Mouse (Mus musculus): Measurements from ENCODE around the gene Jade1. TPM values are rescaled to one million over a fixed set of nuclear protein-coding genes. Genes with fewer than 3 reads are reported as not detected.

The Jade1 gene
- polyA plus RNA-seq, 1 experiment from 2014 or later = 13.1 TPM

DNA sequence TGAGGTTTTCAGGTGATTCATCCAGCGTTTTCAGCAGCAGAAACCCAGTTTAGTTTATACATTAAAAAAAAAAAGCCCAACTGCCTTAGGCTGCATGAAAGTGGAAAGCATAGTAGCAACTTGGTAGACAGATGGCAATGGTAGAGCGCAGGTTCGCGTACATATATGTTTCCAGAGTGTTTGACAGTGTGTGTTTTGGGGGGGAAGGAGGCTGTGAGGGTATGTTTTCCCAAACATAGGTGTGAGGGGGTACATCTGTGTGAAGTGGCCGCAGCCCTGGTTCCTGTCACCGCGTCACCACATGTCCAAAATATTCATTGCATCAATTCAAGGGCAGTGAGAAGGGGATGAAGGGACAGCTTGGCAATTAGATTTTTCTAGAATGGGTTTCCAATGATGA, 8.5 kb downstream of the Jade1 start:
- H3K27ac ChIP-seq (replicated peaks; ENCODE audit: low read depth, low read length) = peak overlapping the region; percentile 81
- WGBS = 2% methylated on average over 7 of the region's 7 CpGs
- peaks cover 2% of the 10 kb centered on the region; the same call in 1 of the 2 replicates for H3K4me1 ChIP-seq (ENCODE audit: control insufficient read depth, insufficient read depth, low read length)
- H3K9ac ChIP-seq (replicated peaks; ENCODE audit: low read length) = peak overlapping the region; percentile 87
- H3K36me3 ChIP-seq (replicated peaks; ENCODE audit: control insufficient read depth, insufficient read depth, low read depth, low read length) = no peaks in the 10 kb centered on the region
- no peaks in the 10 kb centered on the region for H3K27me3 ChIP-seq (ENCODE audit: control insufficient read depth, insufficient read depth, low read length)
- peak overlapping the region; percentile 77 for H3K4me3 ChIP-seq (ENCODE audit: low read depth, low read length)
- H3K4me2 ChIP-seq (ENCODE audit: low read depth, low read length) = peak overlapping the region; percentile 97
- ATAC-seq (replicated peaks; ENCODE audit: insufficient number of reproducible peaks, low FRiP score, low TSS enrichment, low read depth) (no peak), DNase-seq (ENCODE audit: low spot score) (peak; percentile 47)
- H3K9me3 ChIP-seq (replicated peaks; ENCODE audit: control insufficient read depth, low read length) = no peaks in the 10 kb centered on the region

DNA sequence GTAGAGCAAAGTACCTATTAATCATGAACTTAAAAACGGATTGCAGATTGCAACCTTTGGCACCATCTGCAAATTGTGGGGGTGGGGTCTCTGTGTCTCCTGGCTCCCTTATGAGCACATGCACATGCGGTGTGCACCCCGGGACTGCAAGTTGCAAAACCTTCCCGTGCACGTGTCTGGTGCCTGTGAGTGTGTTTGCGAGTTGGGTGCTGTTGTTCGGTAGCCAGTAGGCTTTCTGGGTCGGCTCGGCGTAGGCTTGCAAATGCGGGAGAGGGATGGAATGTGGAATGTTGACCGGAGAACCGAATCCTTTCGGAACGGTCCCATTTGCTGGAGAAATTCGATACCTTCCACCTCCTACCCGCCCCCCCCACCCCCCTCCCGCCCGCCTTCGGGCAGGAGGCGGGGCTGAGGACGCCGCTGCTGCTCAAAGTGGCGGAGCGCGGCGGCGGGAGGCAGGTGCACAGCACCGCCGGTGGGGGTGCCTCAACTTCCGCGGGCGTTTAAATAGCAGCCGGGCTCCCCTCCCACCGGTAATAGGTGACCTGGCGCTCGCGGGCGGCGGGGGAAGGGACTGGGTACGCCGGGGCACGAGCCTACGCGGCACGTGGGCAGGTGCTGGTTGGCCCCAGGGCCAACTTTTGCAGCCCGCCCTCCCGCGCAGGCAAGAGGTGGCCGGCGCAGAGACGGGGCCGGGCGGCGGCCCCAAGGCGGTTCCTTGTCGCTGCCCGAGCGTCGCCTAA, 9.1 kb downstream of the Jade1 start:
- Histone ChIP-seq H3K27me3 (ENCODE audit: control insufficient read depth, insufficient read depth, low read length) (no peaks in the 10 kb centered on the region), H3K4me3 (ENCODE audit: low read depth, low read length) (peak overlapping the region; percentile 77), H3K4me2 (ENCODE audit: low read depth, low read length) (peak overlapping the region; percentile 97), H3K9me3 (replicated peaks; ENCODE audit: control insufficient read depth, low read length) (no peaks in the 10 kb centered on the region), H3K9ac (replicated peaks; ENCODE audit: low read length) (peak overlapping the region; percentile 83), H3K36me3 (replicated peaks; ENCODE audit: control insufficient read depth, insufficient read depth, low read depth, low read length) (no peaks in the 10 kb centered on the region), H3K27ac (replicated peaks; ENCODE audit: low read depth, low read length) (peak overlapping the region; percentile 91), H3K4me1 (ENCODE audit: control insufficient read depth, insufficient read depth, low read length) (peaks cover 2% of the 10 kb centered on the region; the same call in 1 of the 2 replicates)
- 0% methylated on average over 38 of the region's 60 CpGs for WGBS
- ATAC-seq (replicated peaks; ENCODE audit: insufficient number of reproducible peaks, low FRiP score, low TSS enrichment, low read depth) = peak; percentile 46
- peak; percentile 72 for DNase-seq (ENCODE audit: low spot score)

GRCm38 (mm10) chr3:41565410-41565823, 9.9 kb downstream of the Jade1 start:
- Histone ChIP-seq H3K27me3 (ENCODE audit: control insufficient read depth, insufficient read depth, low read length) (no peaks in the 10 kb centered on the region), H3K4me2 (ENCODE audit: low read depth, low read length) (peak overlapping the region; percentile 97), H3K4me1 (ENCODE audit: control insufficient read depth, insufficient read depth, low read length) (peaks cover 2% of the 10 kb centered on the region; the same call in 1 of the 2 replicates), H3K9me3 (replicated peaks; ENCODE audit: control insufficient read depth, low read length) (no peaks in the 10 kb centered on the region), H3K4me3 (ENCODE audit: low read depth, low read length) (peak overlapping the region; percentile 77), H3K9ac (replicated peaks; ENCODE audit: low read length) (peak overlapping the region; percentile 83), H3K36me3 (replicated peaks; ENCODE audit: control insufficient read depth, insufficient read depth, low read depth, low read length) (no peaks in the 10 kb centered on the region), H3K27ac (replicated peaks; ENCODE audit: low read depth, low read length) (peak overlapping the region; percentile 91)
- ATAC-seq (replicated peaks; ENCODE audit: insufficient number of reproducible peaks, low FRiP score, low TSS enrichment, low read depth) (peak; percentile 74), DNase-seq (ENCODE audit: low spot score) (peak; percentile 81)
- WGBS = 0% methylated on average over 21 of the region's 61 CpGs

DNA sequence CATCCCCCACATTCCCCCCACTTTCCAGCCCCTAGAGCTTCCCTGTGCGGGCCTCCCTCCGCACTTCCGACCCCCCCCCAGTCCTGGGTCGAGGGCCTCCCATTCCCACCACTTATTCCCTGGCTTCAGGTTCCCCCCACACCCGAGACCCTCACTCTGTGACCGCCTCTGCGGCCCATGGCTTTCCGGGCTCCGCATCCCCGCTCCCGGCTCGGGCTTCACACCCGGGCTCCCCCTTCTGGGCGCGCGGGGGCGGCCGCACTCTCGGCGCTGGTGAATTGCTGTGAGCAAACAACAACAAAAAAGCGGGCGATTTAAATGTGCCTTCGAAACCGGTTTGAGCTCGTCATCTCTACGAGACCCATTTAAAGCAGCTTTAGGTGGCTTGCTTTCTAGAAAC, 10.4 kb downstream of the Jade1 start:
- peak overlapping the region; percentile 91 for H3K27ac ChIP-seq (replicated peaks; ENCODE audit: low read depth, low read length)
- WGBS = under 1% methylated on average over 26 of the region's 26 CpGs
- peak; percentile 71 for ATAC-seq (replicated peaks; ENCODE audit: insufficient number of reproducible peaks, low FRiP score, low TSS enrichment, low read depth)
- H3K27me3 ChIP-seq (ENCODE audit: control insufficient read depth, insufficient read depth, low read length) = no peaks in the 10 kb centered on the region
- H3K4me2 ChIP-seq (ENCODE audit: low read depth, low read length) = peak overlapping the region; percentile 97
- H3K9ac ChIP-seq (replicated peaks; ENCODE audit: low read length) = peak overlapping the region; percentile 83
- peak overlapping the region; percentile 77 for H3K4me3 ChIP-seq (ENCODE audit: low read depth, low read length)
- H3K9me3 ChIP-seq (replicated peaks; ENCODE audit: control insufficient read depth, low read length) = no peaks in the 10 kb centered on the region
- peaks cover 2% of the 10 kb centered on the region; the same call in 1 of the 2 replicates for H3K4me1 ChIP-seq (ENCODE audit: control insufficient read depth, insufficient read depth, low read length)
- H3K36me3 ChIP-seq (replicated peaks; ENCODE audit: control insufficient read depth, insufficient read depth, low read depth, low read length) = no peaks in the 10 kb centered on the region
- peak; percentile 86 for DNase-seq (ENCODE audit: low spot score)

GRCm38 (mm10) chr3:41569943-41570342, 14.4 kb downstream of the Jade1 start:
- no peaks in the 10 kb centered on the region for H3K27me3 ChIP-seq (ENCODE audit: control insufficient read depth, insufficient read depth, low read length)
- H3K36me3 ChIP-seq (replicated peaks; ENCODE audit: control insufficient read depth, insufficient read depth, low read depth, low read length) = no peaks in the 10 kb centered on the region
- H3K27ac ChIP-seq (replicated peaks; ENCODE audit: low read depth, low read length) = no peak overlapping the region
- H3K9me3 ChIP-seq (replicated peaks; ENCODE audit: control insufficient read depth, low read length) = no peaks in the 10 kb centered on the region
- H3K4me3 ChIP-seq (ENCODE audit: low read depth, low read length) = no peak overlapping the region
- H3K4me2 ChIP-seq (ENCODE audit: low read depth, low read length) = no peak overlapping the region
- no peak overlapping the region for H3K9ac ChIP-seq (replicated peaks; ENCODE audit: low read length)
- peaks cover 4% of the 10 kb centered on the region; the same call in 1 of the 2 replicates for H3K4me1 ChIP-seq (ENCODE audit: control insufficient read depth, insufficient read depth, low read length)
- no peak for ATAC-seq (replicated peaks; ENCODE audit: insufficient number of reproducible peaks, low FRiP score, low TSS enrichment, low read depth)
- DNase-seq (ENCODE audit: low spot score) = no peak
- 79% methylated on average over 5 of the region's 5 CpGs for WGBS

DNA sequence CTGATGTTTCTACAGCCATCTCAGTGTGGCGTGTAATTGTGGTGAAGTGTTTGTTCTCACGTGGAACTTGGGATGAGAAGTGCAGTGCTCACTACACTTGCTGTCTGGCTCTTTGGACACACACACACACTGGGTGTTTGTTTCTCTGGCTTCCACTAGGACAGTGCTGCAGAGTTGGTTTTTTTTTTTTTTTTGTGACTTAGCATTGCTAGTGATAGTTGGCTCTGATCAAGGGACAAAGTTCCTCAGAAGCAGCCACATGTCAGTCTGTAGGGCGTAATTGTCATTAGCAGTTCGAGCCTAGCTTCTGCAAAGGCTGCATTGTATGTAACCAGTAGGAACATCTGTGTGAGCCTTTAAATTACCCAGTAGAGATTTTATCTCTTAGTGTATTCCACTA, 16.6 kb downstream of the Jade1 start:
- no peak for DNase-seq (ENCODE audit: low spot score)
- H3K4me2 ChIP-seq (ENCODE audit: low read depth, low read length) = no peak overlapping the region
- H3K9ac ChIP-seq (replicated peaks; ENCODE audit: low read length) = no peak overlapping the region
- H3K27me3 ChIP-seq (ENCODE audit: control insufficient read depth, insufficient read depth, low read length) = no peaks in the 10 kb centered on the region
- no peak overlapping the region for H3K27ac ChIP-seq (replicated peaks; ENCODE audit: low read depth, low read length)
- no peak for ATAC-seq (replicated peaks; ENCODE audit: insufficient number of reproducible peaks, low FRiP score, low TSS enrichment, low read depth)
- H3K36me3 ChIP-seq (replicated peaks; ENCODE audit: control insufficient read depth, insufficient read depth, low read depth, low read length) = no peaks in the 10 kb centered on the region
- H3K4me3 ChIP-seq (ENCODE audit: low read depth, low read length) = no peak overlapping the region
- 67% methylated on average over 4 of the region's 4 CpGs for WGBS
- H3K9me3 ChIP-seq (replicated peaks; ENCODE audit: control insufficient read depth, low read length) = no peaks in the 10 kb centered on the region
- H3K4me1 ChIP-seq (ENCODE audit: control insufficient read depth, insufficient read depth, low read length) = 0 out of 2 replicates have a peak, but pooled peaks cover 2% of the 10 kb centered on the region

DNA sequence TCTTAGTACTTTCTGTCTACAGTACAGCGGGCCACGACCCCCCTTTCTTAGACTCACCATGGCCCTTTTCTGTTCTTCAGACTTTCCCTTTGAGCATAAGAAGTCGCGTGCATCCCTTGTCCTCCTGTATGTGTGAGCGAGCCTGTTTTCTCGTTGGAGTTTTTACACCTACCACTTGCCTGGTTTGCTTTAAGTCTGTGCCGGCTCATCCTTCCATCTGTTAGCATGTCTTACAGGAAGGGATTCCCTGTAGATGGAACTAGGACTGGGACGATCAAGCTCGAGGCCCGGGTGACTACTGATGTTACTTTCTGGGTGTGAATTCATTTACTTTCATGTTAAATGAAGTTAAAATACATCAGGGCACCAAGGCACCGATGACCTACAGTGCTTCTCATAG, 17.4 kb downstream of the Jade1 start:
- H3K4me3 ChIP-seq (ENCODE audit: low read depth, low read length) = no peak overlapping the region

DNA sequence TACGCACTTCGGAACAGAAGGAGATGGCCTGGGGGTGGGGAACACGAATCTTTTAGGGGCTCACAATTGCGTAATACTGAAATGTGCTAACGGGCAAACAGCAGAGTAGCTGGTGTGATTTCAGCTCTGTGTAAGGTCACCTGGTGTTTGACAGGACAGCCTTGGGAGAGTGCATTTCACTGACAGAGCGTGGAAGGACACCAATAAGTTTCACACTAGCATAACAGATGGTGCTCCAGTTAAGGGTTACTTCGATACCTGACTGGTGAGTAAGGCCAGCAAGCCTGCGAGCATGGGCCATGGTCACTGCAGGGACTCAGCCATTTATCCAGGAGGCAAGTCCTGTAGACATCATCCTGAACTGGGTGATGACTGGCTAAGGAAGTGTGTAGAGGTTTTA, 18.7 kb downstream of the Jade1 start:
- 63% methylated on average over 8 of the region's 8 CpGs for WGBS
- H3K27me3 ChIP-seq (ENCODE audit: control insufficient read depth, insufficient read depth, low read length) = no peaks in the 10 kb centered on the region
- H3K9me3 ChIP-seq (replicated peaks; ENCODE audit: control insufficient read depth, low read length) = no peaks in the 10 kb centered on the region
- H3K4me2 ChIP-seq (ENCODE audit: low read depth, low read length) = no peak overlapping the region
- no peak overlapping the region for H3K27ac ChIP-seq (replicated peaks; ENCODE audit: low read depth, low read length)
- no peak for ATAC-seq (replicated peaks; ENCODE audit: insufficient number of reproducible peaks, low FRiP score, low TSS enrichment, low read depth)
- no peak overlapping the region for H3K4me3 ChIP-seq (ENCODE audit: low read depth, low read length)
- H3K9ac ChIP-seq (replicated peaks; ENCODE audit: low read length) = no peak overlapping the region
- no peaks in the 10 kb centered on the region for H3K36me3 ChIP-seq (replicated peaks; ENCODE audit: control insufficient read depth, insufficient read depth, low read depth, low read length)
- 0 out of 2 replicates have a peak, but pooled peaks cover 2% of the 10 kb centered on the region for H3K4me1 ChIP-seq (ENCODE audit: control insufficient read depth, insufficient read depth, low read length)
- no peak for DNase-seq (ENCODE audit: low spot score)

More for the DNA sequence above, 17.4 kb downstream of the Jade1 start:
- Histone ChIP-seq H3K9me3 (replicated peaks; ENCODE audit: control insufficient read depth, low read length) (no peaks in the 10 kb centered on the region), H3K36me3 (replicated peaks; ENCODE audit: control insufficient read depth, insufficient read depth, low read depth, low read length) (no peaks in the 10 kb centered on the region), H3K4me1 (ENCODE audit: control insufficient read depth, insufficient read depth, low read length) (0 out of 2 replicates have a peak, but pooled peaks cover 2% of the 10 kb centered on the region), H3K27me3 (ENCODE audit: control insufficient read depth, insufficient read depth, low read length) (no peaks in the 10 kb centered on the region), H3K4me2 (ENCODE audit: low read depth, low read length) (no peak overlapping the region), H3K9ac (replicated peaks; ENCODE audit: low read length) (no peak overlapping the region), H3K27ac (replicated peaks; ENCODE audit: low read depth, low read length) (no peak overlapping the region)
- 91% methylated on average over 11 of the region's 11 CpGs for WGBS
- no peak for ATAC-seq (replicated peaks; ENCODE audit: insufficient number of reproducible peaks, low FRiP score, low TSS enrichment, low read depth)
- DNase-seq (ENCODE audit: low spot score) = no peak

All from embryonic facial prominence, embryonic 11.5 days (tissue).